Mouse (Mus musculus) gastrocnemius, postnatal 36 days (tissue): ENCODE results near the gene Ofcc1. TPM values are rescaled to one million over a fixed set of nuclear protein-coding genes. Genes with fewer than 3 reads are reported as not detected.

Experiments
- DNase-seq, 2 experiments: peaks; one replicate each; pipeline ENCODE4 v3.0.0; 2022
- intact Hi-C: fragments of 180-260 bp; cut with DNase I; formaldehyde crosslinking; loops from one replicate; pipeline ENCODE4 v1.15.1; 2025
- total RNA-seq, 2 experiments: library from RNA; stranded (reverse); gene quantifications; 2 replicates each; pipeline ENCODE4 v1.2.3; 2021

Gene Ofcc1
- total RNA-seq, 2 experiments from 2014 or later, result not detected

DNA sequence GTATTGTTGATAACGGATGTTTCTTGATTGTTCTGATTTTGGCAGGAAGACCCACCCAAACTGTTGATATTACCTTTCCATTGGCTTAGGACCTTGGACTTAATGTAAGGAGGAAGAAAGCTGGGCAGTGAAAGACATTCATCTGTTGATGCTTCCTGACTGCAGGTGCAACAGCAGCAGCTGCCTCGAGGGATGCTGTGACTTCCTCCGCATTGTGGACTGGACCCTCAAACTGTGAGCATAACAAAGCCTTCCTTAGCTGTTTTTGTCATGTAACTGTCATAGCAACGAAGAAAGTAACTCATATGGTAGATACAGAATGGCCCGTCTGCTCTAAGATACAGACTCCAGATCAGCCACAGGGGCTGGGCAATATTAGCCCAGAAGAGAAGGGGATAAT lies 102.5 kb downstream of the Ofcc1 start:
- intact Hi-C loops, result no loop called here
- no peak for DNase-seq

GRCm38 (mm10) chr13:40243821-40244220 lies 117.4 kb downstream of the Ofcc1 start:
- DNase-seq, result no peak
- intact Hi-C loops, result no loop called here

DNA sequence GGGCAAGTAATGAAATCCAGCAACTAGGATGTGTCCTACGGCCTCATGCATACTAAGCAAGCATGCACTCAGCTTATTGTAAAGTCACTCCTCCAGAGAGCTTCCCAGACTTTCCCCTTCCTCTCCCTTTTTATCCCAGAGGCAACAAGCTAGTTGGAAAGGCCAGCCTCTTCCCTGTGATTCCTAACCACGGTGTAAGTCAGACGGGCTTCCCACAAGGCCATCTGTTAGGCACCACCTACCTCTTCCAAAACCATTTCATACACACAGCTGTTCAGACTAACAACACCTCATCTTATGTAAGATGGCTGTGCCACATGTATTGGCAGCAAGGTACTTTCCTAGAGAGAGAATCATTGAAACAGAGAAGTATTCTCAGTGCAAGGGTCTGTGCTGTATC lies 124.9 kb downstream of the Ofcc1 start:
- no peak for DNase-seq
- intact Hi-C loops, result no loop called here

DNA sequence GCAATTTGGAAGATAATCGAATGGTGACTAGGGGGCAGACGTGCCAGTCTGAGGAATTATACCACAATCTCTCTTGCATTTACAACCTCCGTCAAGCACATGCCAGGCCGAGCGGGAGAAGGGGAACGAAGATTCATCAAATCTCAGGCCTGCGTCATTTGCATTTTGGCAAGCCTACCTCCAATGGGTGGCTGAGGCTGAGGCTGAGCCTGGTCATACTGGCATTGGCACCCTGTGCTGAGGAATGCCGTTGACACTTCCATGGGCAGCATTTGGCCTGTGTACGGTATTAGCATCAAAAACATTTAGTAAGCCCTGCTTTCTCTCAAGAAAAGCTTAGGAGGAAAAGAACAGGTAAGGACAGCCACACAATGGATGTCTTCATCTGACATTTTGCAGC lies 152.9 kb downstream of the Ofcc1 start:
- DNase-seq, result no peak
- intact Hi-C loops, result no loop called here

DNA sequence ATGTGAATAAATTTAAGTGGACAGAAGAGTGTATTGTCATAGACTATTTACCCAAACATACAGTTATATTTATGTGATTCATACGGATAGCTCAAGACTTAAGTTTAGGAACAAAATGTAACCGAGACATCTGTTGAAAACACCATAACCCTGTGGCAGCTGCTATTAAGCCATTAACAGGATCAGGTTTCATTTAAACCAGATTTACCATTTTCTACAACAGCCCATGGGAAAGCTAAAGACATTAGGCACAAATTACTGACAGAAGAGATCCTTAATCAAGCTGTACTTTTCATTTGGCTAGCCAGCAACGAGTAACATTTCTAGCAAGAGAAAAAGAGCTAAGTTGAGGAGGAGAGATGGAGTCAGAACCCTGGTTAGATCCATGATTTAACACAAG lies 179.5 kb downstream of the Ofcc1 start:
- intact Hi-C loops, result no loop called here
- DNase-seq, result no peak

- intact Hi-C loops, result no loop called here
- DNase-seq, result no peak
Observed at GRCm38 (mm10) chr13:40171775-40172174, 189.5 kb downstream of the Ofcc1 start.

DNA sequence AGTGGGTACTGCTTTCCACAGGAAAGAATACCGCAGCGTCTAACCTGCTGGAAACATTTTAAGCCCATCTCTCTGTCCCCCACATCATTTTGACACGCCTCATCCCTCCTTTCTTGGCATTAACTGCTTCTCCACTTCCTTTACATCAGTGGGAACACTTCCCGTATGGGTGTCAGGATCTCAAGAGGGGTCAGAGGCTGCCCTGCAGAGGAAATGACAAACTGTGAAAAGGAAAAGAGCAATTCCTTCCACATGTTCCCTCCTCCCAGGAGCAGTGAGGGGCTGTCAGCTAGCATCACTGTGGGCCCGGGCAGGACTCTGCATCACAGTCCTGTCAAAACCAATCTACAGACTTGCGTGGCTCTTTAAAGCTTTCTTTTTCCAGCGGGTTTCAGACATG lies 193.4 kb downstream of the Ofcc1 start:
- intact Hi-C loops, result no loop called here
- no peak for DNase-seq

DNA sequence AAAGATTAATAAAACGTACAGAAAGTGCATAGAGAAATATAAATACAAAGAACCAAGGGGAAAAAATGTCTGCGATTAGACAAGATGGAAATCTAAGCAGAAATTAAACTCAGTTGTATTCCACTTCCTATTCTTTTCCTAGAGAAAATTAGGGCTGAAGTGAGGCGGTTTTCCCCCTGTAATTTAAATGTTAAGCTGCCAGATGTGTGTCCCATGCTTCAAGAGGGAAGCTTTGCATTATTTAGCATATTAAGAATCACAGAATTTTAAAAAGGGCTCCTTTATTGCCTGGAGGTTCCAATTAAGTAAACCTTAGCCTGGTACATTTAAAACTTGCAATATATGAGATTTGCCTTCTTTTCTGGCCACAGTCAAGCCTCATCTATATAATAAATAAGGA lies 205.8 kb downstream of the Ofcc1 start:
- no peak for DNase-seq
- intact Hi-C loops, result no loop called here

- intact Hi-C loops, result no loop called here
Observed at GRCm38 (mm10) chr13:40139906-40140305, 221.3 kb downstream of the Ofcc1 start.

DNA sequence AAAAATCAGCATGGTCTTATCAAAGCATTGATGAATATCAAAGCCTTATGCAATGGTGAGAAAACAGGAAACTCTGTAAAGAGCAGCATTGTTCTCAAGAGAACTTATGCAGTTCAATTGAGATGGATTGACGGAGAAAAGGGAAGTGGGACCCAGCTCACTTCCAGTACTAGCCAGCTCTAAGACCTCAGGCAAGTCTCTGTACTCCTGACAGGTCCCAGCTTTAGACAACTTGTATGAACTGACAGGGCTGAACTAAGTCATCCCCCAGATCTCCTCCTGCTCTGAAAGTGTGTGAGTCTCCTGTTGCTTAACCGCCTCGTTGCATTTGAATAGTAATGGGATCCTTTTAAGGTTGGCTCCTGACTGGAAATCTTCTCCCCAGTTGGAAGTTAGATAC lies 225.2 kb downstream of the Ofcc1 start:
- DNase-seq, result no peak
- intact Hi-C loops, result no loop called here

More at GRCm38 (mm10) chr13:40139906-40140305, 221.3 kb downstream of the Ofcc1 start:
- DNase-seq, result no peak

- intact Hi-C loops, result no loop called here
- no peak for DNase-seq
Observed at GRCm38 (mm10) chr13:40135670-40136069, 225.6 kb downstream of the Ofcc1 start.

DNA sequence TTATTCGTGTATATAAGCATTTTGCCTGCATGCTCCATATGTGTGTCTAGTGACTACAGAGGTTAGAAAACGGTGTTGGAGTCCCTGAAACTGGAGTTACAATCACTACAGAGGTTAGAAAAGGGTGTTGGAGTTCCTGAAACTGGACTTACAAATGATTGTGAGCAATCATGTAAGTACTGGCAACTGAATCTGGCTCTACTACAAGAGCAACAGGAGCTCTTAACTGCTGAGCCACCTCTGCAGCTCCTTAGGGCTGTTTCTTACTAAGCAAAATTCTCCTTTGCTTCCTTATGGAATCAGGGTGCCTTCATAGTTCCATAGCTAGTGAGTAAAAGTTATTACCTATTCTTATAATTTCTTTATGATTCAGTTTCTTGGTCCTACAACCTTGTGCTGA lies 237.4 kb downstream of the Ofcc1 start:
- intact Hi-C loops, result no loop called here
- DNase-seq, result no peak

DNA sequence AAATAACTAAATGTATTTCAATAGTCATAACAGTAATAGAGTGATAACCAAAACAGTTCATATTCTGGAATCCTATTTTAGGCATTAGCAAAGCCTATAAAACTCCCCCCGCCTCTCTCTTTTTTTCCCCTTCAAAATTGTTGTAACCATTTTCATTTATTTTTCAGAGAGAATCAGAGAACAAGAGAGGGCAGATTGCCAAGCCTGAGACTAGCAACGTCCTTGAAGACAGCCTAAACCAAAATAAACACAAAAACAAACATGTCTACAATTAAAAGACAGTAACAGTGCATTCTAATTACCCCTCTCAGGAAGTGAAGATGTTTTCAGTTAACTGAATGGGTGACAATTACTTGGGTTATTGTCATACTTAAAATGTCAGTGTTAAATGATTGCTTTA lies 248.9 kb downstream of the Ofcc1 start:
- no peak for DNase-seq
- intact Hi-C loops, result no loop called here

DNA sequence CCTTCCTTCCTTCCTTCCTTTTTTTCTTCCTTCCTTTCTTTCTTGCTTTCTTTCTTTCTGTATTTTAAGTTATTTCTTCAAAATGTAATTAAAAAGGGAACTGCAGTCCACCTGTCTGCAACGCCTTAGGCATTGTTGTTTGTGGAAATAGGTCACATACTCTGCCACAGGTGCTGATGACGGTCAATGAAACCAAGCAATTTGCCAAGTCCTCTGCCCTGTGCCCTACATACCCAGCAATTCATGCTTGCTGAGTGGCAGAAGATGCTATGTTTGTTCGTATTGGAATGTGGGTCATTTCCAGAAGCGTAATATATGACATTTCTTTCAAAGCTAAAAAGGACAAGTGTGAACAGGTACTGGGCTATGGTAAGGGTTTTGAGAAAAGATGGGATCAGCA lies 285.0 kb downstream of the Ofcc1 start:
- no peak for DNase-seq
- intact Hi-C loops, result no loop called here

- DNase-seq, result no peak
- intact Hi-C loops, result no loop called here
Observed at GRCm38 (mm10) chr13:40074850-40075416, 286.3 kb downstream of the Ofcc1 start.

DNA sequence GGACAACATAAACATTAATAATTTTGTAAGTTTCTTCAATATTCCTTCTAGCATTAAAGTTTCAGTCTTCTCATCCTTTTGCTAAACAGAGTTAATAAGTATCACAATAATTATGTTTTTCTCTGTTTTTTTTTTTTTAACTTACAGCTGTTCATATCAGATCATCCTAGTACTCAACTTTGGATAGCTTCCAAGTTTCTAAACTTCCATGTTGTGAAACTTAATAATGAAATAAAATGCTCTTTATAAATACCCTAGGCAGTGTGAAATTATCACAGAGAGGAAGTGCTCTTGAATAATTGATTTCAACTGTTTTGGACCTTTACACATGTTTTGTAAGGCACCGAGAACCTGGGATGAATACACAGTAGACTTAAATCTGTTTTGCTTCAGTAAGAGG lies 291.2 kb downstream of the Ofcc1 start:
- intact Hi-C loops, result no loop called here
- DNase-seq, result no peak

DNA sequence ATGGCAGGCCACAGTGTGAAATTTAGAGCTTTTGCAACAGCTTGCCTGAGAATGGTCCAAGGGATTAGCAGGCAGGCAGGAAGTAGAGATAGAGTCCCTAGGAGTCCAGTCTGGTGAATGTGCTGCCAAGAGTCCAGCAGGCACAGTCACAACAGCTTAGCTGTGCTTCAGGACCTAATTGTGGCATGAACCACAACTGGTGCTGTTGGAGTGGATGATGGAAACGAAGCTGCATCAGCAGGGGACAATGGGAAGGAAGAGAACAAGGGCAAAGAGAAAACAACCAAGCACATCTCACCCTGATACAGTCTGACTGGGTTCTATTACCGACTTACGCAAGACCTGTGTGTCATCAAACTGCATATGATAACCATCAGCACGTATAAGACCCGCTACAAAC lies 300.0 kb downstream of the Ofcc1 start:
- no peak for DNase-seq
- intact Hi-C loops, result no loop called here

DNA sequence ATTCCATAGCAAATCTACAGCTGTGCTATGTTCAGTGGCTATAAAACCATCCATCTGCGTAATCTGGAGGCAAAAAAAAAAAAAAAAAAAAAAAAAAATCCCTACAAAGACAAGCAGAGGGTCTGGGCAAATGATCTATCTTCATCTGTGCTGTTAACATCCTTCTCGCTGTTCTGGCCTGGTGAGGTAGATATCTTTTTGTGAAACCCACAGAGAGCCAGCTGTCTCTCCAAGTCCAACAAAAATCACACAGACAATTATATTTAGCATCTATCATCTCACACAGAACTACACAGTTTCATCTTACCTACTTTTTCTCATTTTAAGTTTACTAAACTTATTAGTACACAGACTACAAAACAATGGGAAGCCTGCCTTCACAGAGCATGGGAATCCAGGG lies 323.4 kb downstream of the Ofcc1 start:
- intact Hi-C loops, result no loop called here
- no peak for DNase-seq

DNA sequence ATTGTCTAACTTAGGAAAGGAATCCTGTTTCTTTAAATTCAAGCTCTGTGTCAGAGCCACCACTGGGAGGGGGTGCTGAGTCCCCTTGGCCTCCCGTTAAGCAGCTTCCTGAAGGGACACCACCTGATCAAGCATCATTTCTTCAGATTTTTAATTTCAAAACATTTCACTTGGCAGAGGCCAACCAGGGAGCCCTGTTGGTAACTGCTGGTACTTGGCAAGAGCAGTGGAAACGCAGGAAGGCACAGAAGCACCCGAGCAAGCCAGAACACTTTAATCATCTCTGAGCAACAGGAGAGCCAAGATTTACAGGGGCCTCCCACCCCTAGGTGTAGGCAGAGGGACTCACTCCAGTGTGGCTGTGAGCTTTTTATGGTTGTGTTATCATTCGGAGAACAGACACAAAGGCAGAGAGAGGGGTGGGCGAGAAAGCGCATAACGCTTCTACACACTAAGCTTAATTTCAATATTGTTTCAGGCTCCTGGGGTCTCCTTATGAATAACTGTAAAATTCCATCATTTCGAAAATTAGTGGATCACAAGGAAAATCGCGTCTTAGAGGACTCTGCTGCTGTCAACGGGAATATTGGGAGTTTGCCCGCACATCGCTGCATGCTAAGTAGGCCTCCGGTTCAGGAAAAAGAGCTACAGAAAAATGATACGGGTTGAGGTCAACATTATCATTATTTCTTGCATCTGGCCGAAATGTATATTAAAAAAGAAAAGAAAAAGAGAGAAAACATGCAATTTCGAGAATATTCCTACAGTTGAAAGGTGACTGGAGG lies 324.1 kb downstream of the Ofcc1 start:
- no peak for DNase-seq
- intact Hi-C loops, result no loop called here

GRCm38 (mm10) chr13:40029426-40029825 lies 331.8 kb downstream of the Ofcc1 start:
- intact Hi-C loops, result no loop called here

DNA sequence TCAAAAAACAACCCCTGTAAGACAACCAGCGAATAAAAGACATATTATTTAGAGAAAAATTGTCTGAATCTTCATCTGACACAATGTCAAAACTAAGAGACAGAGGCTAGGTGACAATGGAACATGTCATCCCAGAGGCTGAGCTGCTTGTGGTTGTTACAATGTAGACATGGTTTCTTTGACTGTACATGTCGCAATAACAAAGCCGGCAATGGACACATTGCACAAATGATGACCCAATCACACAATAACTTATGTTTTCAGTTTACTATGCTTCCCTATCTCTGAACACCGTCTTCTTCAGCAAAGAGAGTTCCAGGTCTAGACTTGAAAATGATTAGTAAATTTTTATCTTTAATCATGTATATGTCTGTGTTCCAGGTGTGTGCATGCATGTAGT lies 332.4 kb downstream of the Ofcc1 start:
- intact Hi-C loops, result no loop called here
- DNase-seq, result no peak

More at GRCm38 (mm10) chr13:40029426-40029825, 331.8 kb downstream of the Ofcc1 start:
- no peak for DNase-seq

DNA sequence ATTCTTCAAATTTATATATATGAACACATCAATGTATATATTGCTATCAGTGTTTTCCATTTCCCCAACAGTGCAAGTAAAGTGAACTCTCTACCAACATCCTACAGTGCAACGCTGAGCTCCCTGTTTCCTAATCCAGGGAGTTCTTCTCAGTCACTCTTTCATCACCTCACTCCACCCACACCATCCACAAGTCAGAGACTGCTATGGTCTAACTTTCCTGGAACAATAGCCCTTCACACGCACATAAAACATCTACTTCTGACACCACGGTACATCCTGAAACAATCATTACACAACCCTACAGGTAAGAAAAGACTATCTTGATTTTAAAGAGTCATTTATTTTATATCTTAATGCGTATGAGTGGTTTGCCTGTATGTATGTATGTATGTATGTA lies 335.4 kb downstream of the Ofcc1 start:
- DNase-seq, result no peak
- intact Hi-C loops, result no loop called here
